Mouse (Mus musculus) common myeloid progenitor, adult 5-6 weeks (primary cell): ENCODE results near the gene Zfp446. TPM values are rescaled to one million over a fixed set of nuclear protein-coding genes. Genes with fewer than 3 reads are reported as not detected.

Experiments used
- ATAC-seq: replicated peaks from 2 replicates; pipeline ENCODE4 v1.8.0; 2016; ENCODE audit warnings: low read depth, mild to moderate bottlenecking, moderate TSS enrichment, inconsistent platforms; ENCODE audit not compliant: poor library complexity, severe bottlenecking
- total RNA-seq: library from RNA; stranded (forward); fragments of 200-1000, 187-1606 nt; gene quantifications from 2 replicates; pipeline ENCODE4 v1.2.3, GENCODE M21; 2017

Gene Zfp446
- total RNA-seq, 1 experiment from 2014 or later: 3.7 TPM

DNA sequence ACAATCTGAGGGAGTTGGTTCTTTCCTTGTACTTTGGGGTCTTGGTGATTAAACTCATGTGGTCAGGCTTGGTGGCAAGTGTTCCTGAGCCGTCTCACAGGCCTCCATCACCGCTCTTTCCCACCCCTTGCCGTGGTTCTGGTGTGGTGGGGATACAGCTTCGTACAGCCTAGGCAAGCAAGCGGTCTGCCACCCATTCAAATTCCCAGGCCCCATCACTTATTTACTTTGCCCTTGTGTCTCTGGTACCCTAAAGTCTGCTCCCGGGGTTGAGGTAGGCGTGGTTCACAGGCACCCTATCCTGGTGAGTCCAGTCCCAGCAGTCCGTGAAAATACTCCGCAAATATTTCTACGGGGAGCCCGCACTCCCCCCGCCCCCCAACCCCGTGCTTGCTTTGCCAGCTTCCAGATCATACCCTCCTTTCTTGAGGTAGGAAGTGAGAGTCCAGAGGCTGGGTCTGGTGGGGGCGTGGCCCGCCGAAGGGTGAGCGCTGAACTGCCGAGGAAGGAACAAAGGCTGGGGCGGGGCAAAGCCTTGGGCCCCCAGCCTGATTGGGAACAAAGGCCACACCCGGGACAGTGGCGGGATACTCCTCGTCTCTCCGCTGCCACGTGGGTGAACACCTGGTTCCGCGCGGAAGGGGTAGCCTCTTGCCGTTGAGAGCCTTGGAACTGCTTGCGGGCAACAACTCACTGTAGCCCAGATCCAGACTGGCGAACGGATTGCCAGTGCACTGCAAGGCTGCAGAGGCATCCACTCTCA lies 45.3 kb downstream of the Zfp446 start:
- ATAC-seq: peak; percentile 71

DNA sequence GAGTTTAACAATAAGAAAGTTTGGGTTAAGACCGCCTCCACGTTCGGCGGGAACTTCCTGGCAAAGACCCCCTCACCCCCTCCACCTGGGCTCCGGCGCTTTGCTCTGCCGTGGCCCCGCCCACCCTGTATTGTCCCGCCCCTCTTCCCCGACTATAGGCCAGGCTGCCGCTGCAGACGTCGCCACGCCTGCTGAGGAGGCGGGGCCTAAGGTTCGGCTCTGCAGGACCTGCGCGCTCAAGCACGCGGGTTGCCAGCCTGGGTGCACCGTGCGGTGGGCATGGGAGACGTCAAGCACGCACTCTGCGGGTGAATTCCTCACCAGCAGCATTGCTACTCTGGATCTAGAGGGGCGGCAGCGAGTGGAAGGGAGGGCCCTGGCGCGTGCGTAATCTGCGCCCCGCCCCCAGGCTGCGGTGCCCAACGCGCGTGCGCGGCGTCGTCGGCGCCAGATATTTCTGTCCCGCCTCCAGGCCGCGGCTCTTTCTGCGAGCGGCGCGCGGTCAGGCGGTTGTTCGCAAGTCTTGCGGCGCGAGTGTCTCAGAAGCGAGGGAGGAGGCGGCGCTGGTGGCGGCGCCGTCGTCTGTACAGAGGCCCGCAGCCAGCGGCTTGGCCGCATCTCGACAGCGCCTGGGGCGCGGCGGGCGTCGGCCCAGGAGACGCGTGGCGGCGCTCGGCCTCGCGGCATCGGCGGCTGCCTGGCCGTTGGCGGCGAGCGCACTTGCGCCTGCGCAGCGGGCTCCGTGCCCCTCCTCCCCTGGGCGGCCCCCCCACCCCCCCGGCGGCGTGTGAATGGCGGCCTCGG lies 46.5 kb downstream of the Zfp446 start:
- ATAC-seq: peak; percentile 67

DNA sequence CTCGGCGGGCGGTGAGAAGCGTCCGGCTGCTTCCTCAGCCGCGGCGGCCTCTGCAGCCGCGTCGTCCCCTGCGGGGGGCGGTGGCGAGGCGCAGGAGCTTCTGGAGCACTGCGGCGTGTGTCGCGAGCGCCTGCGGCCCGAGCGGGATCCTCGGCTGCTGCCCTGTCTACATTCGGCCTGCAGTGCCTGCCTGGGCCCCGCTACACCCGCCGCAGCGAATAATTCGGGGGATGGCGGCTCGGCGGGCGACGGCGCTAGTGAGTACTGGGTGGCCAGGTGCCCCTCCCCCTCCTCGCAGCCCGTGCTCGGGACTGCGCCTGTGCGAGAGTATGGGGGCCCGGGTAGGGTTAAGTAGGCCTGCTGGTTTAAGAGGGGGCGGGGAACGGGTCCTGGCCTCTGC lies 47.2 kb downstream of the Zfp446 start:
- ATAC-seq: no peak; the same call in 1 of the 2 replicates

DNA sequence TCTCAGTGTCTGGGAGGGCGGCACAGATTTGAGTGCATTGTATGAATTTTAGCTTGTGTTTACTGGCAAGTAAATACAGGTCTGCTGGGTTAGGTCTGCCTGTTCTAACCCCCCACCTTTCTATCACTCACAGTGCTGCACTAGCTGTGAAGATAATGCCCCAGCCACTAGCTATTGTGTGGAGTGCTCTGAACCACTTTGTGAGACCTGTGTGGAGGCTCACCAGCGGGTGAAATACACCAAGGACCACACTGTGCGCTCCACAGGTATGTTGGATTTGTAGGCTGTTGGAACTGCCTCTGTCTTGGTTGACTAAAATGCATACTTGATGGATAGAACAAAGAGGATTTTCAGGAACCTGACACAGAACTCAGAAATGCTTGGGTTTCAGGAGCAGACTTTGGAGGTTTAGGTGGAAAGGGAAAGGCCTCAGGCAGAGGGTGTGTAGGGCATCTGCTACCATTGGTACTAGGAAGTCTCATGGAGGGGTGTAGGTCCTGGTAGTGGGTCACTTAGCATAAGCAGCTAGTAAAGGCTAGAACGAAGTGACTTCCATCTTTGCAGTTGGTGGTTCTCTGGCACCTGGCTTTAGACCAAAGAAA lies 48.0 kb downstream of the Zfp446 start:
- no peak for ATAC-seq

DNA sequence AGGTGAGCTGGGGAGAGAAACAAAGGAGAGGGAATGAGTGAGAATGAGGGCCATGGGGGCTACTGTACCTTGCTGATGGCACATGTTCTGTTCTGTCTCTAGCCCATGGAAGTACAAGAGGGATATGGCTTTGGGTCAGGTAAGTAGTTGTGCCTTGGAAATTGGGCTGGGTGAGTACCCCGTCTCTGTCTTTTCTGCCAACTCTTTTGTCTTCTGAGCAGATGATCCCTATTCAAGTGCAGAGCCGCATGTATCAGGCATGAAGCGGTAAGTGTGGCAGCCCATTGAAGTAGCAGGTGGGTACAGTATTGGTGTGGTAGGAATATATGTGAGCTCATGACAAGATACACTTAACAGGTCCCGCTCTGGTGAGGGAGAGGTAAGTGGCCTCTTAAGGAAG lies 51.3 kb downstream of the Zfp446 start:
- no peak for ATAC-seq

DNA sequence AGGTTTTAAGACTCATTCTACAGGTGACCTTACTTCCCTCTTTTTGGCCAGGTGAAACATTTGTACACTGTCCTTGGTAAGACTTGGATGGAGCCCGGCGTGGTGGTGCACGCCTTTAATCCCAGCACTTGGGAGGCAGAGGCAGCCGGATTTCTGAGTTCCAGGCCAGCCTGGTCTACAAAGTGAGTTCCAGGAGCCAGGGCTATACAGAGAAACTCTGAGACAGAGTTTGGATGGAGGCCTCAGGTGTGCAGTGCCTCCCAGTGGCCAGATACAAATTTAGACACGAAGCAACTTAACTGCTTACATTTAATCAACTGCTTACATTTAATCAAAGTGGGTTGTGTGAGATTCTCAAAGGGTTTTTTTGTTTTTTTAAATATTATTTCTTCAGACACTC lies 53.4 kb downstream of the Zfp446 start:
- no peak for ATAC-seq

DNA sequence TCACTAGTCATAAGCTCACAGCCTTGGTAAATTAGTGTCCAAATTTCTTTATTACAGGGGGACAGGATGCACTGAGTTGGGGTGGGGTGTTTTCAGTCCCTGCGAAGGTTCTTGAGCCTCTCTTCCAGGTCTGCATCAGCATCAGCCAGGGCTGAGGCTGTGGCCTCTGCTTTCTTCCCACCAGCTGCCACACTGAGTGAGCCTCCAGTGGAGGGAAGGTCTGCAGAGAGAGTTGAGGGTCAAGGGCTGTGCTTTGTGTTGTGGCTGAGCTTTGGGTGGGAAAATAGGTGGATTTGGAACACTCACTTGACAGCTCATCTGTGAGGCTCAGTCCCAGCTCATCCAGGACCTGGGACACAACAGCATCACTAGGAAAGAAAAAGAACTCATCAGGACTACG lies 54.3 kb downstream of the Zfp446 start:
- ATAC-seq: no peak

DNA sequence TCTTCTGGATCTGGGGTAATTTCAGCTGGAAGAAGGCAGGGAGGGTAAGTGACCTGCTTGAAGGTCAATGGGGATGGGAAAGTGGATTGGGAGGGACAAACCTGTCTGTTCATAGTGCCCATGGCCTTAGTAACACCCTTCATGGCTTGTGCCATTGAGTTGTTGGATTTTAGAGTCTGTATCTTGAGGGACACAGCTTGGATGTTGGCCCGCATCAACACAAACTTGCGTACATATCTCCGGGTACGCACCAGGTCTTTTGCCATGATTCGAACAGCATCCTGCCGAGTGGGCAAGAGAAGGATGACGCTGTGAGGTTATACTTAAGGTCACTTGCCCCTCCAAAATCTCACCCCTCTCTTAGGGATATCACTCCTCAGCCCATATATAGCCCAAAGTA lies 54.9 kb downstream of the Zfp446 start:
- no peak for ATAC-seq

DNA sequence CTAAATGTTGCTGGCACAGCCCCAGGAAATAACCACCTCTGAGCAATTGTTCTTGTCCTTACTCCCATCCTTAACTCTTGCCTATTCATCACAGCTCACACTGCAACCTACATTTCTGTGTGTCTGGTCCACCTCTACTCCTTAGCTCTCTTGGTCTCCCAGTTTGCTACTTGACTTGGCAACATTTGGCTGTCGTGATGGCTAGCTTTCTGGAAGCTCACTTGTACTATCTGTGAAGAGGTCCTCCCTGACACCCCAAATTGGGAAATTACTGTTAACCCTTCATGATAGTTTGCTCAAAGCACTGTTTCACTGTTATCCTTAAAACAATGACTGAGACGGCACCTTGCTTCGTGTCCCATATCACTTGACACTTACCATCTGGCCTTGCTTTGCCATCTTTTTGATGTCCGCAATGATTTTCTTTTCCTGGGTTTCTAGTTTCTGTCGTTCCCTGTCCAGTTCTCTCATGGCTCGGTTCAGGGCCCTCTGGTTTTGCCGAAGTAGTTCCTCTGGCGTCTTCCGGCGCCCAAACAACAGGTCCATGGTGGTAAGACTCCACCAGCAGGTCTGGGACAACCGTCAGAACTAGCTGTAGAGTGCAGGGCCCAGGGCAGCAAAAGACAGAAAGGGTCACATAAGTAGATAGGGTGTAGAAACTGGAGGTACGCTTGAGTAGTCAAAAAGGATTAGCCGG lies 56.0 kb downstream of the Zfp446 start:
- ATAC-seq: no peak

DNA sequence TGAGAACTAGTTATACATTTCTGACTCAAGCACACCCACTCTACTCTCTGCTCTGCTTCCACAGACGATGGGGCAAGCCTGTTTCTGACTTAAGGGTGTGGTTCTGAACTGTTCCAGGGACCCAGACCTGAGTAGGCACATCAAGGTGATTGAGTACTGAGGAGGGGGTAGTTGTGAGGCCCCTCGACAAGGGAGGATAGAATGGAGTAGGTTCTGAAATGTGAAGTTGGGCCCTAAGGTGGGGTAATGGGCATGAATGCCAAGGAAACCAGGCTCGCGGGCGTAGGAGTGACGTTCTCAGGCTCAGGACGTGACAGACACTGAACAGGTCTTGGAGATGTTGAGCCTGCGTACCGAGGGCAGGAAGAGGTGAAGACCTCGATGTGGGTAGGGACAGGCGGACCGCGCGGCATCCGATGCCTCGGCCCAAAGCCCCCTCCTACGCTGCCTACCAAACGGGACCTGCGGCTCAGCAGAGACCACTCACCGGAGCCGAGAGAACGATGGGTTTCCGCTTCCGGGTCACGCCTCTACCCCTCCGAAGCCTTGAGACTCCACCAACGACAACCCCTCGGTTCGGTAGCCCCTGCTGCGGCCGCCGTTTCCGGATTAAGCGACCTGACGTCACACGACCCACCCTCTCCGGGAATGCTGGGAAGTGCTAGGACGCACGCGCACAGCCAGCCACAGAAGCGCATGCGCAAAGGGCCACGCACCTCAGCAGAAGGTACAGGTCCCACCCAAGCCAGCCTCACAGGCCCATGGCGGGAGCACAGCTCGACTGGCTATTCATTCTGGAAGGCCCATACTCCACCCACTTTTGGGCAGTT lies 56.7 kb downstream of the Zfp446 start, which contains the start of gene Chmp2a:
Gene Chmp2a (minus strand): TSS at position 660 of the 830 bp plus-strand sequence.
- peak; percentile 61 for ATAC-seq

Other genes starting within 250 kb of the Zfp446 start
- gene Vmn2r56, start 242.8 kb upstream of the Zfp446 start, total RNA-seq: not detected in 2 replicates
- gene Zscan18, start 174.2 kb upstream of the Zfp446 start, total RNA-seq: 2.7 and 5.7 TPM in 2 replicates
- 9.8 and 11.9 TPM in 2 replicates for gene Zfp329, start 159.0 kb upstream of the Zfp446 start, total RNA-seq
- 25.2 and 44.3 TPM in 2 replicates for gene Zfp110, start 143.1 kb upstream of the Zfp446 start, total RNA-seq
- gene Zfp128, start 96.7 kb upstream of the Zfp446 start, total RNA-seq: 1.4 and 2.8 TPM in 2 replicates
- gene Zscan22, start 80.0 kb upstream of the Zfp446 start, total RNA-seq: 5.8 and 9.8 TPM in 2 replicates
- gene Rps5, start 55.6 kb upstream of the Zfp446 start, total RNA-seq: 1,289 and 2,367 TPM in 2 replicates
- gene Rnf225, start 50.4 kb upstream of the Zfp446 start, total RNA-seq: 0.24 and 0.55 TPM in 2 replicates
- 6.7 and 8.0 TPM in 2 replicates for gene Zfp324, start 12.0 kb upstream of the Zfp446 start, total RNA-seq
- gene Slc27a5, start 20.3 kb downstream of the Zfp446 start, total RNA-seq: not detected in 2 replicates
- gene Trim28, start 21.3 kb downstream of the Zfp446 start, total RNA-seq: 481 and 549 TPM in 2 replicates
- 9.7 and 9.8 TPM in 2 replicates for gene Zbtb45, start 32.2 kb downstream of the Zfp446 start, total RNA-seq
- gene Chmp2a, start 57.0 kb downstream of the Zfp446 start, total RNA-seq: 147 and 158 TPM in 2 replicates
- 97.7 and 99.2 TPM in 2 replicates for gene Ube2m, start 60.4 kb downstream of the Zfp446 start, total RNA-seq
- 0.87 and 1.3 TPM in 2 replicates for gene Mzf1, start 76.9 kb downstream of the Zfp446 start, total RNA-seq
- gene Vmn1r85, start 117.3 kb downstream of the Zfp446 start, total RNA-seq: not detected in 2 replicates
- gene Vmn1r86, start 142.1 kb downstream of the Zfp446 start, total RNA-seq: not detected in 2 replicates
- gene Vmn1r87, start 162.3 kb downstream of the Zfp446 start, total RNA-seq: not detected in 2 replicates
- gene Vmn1r88, start 181.7 kb downstream of the Zfp446 start, total RNA-seq: under 0.01 TPM in 1 of 2 replicates, not detected in the other
- not detected in 2 replicates for gene Vmn1r89, start 235.2 kb downstream of the Zfp446 start, total RNA-seq